Mouse (Mus musculus): ENCODE data around the gene Gna14.

Gna14 gene

GRCm38 (mm10) chr19:16457127-16457526 lies 21.6 kb downstream of the Gna14 start:
- no peak for DNase-seq

GRCm38 (mm10) chr19:16459317-16459716 lies 23.8 kb downstream of the Gna14 start:
- no peak for DNase-seq

GRCm38 (mm10) chr19:16460292-16460691 lies 24.7 kb downstream of the Gna14 start:
- DNase-seq, result no peak

- no peak for DNase-seq
Observed at GRCm38 (mm10) chr19:16460831-16461230, 25.3 kb downstream of the Gna14 start.

GRCm38 (mm10) chr19:16462461-16462860 lies 26.9 kb downstream of the Gna14 start:
- no peak for DNase-seq

GRCm38 (mm10) chr19:16464730-16465129 lies 29.2 kb downstream of the Gna14 start:
- no peak for DNase-seq

GRCm38 (mm10) chr19:16468756-16469374 lies 33.3 kb downstream of the Gna14 start:
- no peak for DNase-seq

- no peak for DNase-seq
Observed at GRCm38 (mm10) chr19:16472655-16473054, 37.1 kb downstream of the Gna14 start.

GRCm38 (mm10) chr19:16477314-16477946 lies 41.9 kb downstream of the Gna14 start:
- no peak for DNase-seq

GRCm38 (mm10) chr19:16478186-16478607 lies 42.6 kb downstream of the Gna14 start:
- no peak for DNase-seq

GRCm38 (mm10) chr19:16482047-16482446 lies 46.5 kb downstream of the Gna14 start:
- no peak for DNase-seq

- DNase-seq, result no peak
Observed at GRCm38 (mm10) chr19:16484237-16484636, 48.7 kb downstream of the Gna14 start.

- DNase-seq, result no peak
Observed at GRCm38 (mm10) chr19:16484671-16485070, 49.1 kb downstream of the Gna14 start.

GRCm38 (mm10) chr19:16490756-16491155 lies 55.2 kb downstream of the Gna14 start:
- DNase-seq, result no peak

GRCm38 (mm10) chr19:16491497-16491896 lies 55.9 kb downstream of the Gna14 start:
- DNase-seq, result no peak

- DNase-seq, result no peak
Observed at GRCm38 (mm10) chr19:16492453-16492852, 56.9 kb downstream of the Gna14 start.

GRCm38 (mm10) chr19:16494816-16495516 lies 59.4 kb downstream of the Gna14 start:
- DNase-seq, result no peak

- no peak for DNase-seq
Observed at GRCm38 (mm10) chr19:16496016-16496415, 60.5 kb downstream of the Gna14 start.

GRCm38 (mm10) chr19:16502054-16502453 lies 66.5 kb downstream of the Gna14 start:
- no peak for DNase-seq

GRCm38 (mm10) chr19:16506711-16507364 lies 71.3 kb downstream of the Gna14 start:
- no peak for DNase-seq

- no peak for DNase-seq
Observed at GRCm38 (mm10) chr19:16510343-16511080, 75.0 kb downstream of the Gna14 start.

- DNase-seq, result no peak
Observed at GRCm38 (mm10) chr19:16511081-16511420, 75.5 kb downstream of the Gna14 start.

- DNase-seq, result no peak
Observed at GRCm38 (mm10) chr19:16514201-16514600, 78.6 kb downstream of the Gna14 start.
